Comparison of ENCODE assay signal across 22 mouse cellular contexts in genomic region chr4:95091536-95091935, GRCm38 (mm10).
"Had no signal": no experiment of that assay in that cellular context is flagged by ENCODE, and none has a peak within 500 bp of the region (broad histone marks: within the 10 kb centered on the region; RNA-seq: fewer than 3 reads in every experiment).

No protein-coding gene starts in this region.

- ATAC-seq: forebrain, postnatal 0 days; hindbrain, postnatal 0 days; intestine, embryonic 16.5 days; liver, embryonic 12.5 days had no signal

- H3K9ac ChIP-seq: forebrain, postnatal 0 days; heart, embryonic 13.5 days; heart, embryonic 15.5 days; hindbrain, embryonic 13.5 days; hindbrain, embryonic 15.5 days; limb, embryonic 13.5 days; limb, embryonic 15.5 days; liver, embryonic 12.5 days had no signal

- H3K27ac ChIP-seq: heart, embryonic 13.5 days; heart, embryonic 15.5 days; hindbrain, embryonic 13.5 days; hindbrain, embryonic 15.5 days; hindbrain, postnatal 0 days; limb, embryonic 13.5 days; limb, embryonic 15.5 days; liver, embryonic 12.5 days had no signal

- H3K36me3 ChIP-seq: heart, embryonic 13.5 days; heart, embryonic 15.5 days; hindbrain, embryonic 13.5 days; hindbrain, embryonic 15.5 days; limb, embryonic 13.5 days; limb, embryonic 15.5 days; liver, embryonic 12.5 days had no signal

- H3K27me3 ChIP-seq: heart, embryonic 13.5 days; heart, embryonic 15.5 days; hindbrain, embryonic 13.5 days; hindbrain, embryonic 15.5 days; limb, embryonic 13.5 days; limb, embryonic 15.5 days; liver, embryonic 12.5 days had no signal

- H3K9me3 ChIP-seq: heart, embryonic 13.5 days; heart, embryonic 15.5 days; hindbrain, embryonic 13.5 days; hindbrain, embryonic 15.5 days; limb, embryonic 15.5 days; liver, embryonic 12.5 days had no signal

- H3K4me2 ChIP-seq: heart, embryonic 13.5 days; heart, embryonic 15.5 days; hindbrain, embryonic 13.5 days; hindbrain, embryonic 15.5 days; limb, embryonic 13.5 days; limb, embryonic 15.5 days; liver, embryonic 12.5 days had no signal

- DNase-seq: forebrain, postnatal 0 days; gastrocnemius, postnatal 14 days; gastrocnemius, postnatal 36 days; heart, adult 18-20 months; heart, postnatal 14 days; heart, postnatal 36 days; kidney, adult 18-20 months; kidney, adult 8-10 months; kidney, postnatal 14 days; kidney, postnatal 36 days; layer of hippocampus, adult 9-11 months; layer of hippocampus, postnatal 36 days; left cerebral cortex, postnatal 4 days had no signal

- H3K4me3 ChIP-seq: heart, embryonic 13.5 days; heart, embryonic 15.5 days; hindbrain, embryonic 13.5 days; hindbrain, embryonic 15.5 days; limb, embryonic 13.5 days; limb, embryonic 15.5 days; liver, embryonic 12.5 days had no signal

- H3K4me1 ChIP-seq: liver, embryonic 12.5 days had no signal
